Mouse (Mus musculus) thymus, postnatal 10 days (tissue): ENCODE data around the gene Pyy.
A peak's percentile ranks its signal among the peaks of the same experiment; 100 is the strongest.

Experiments used
- DNase-seq, 2 experiments: peaks; one replicate each; pipeline ENCODE4 v3.0.0; 2021; ENCODE audit warnings: low spot score in 2 of 2

The Pyy gene

DNA sequence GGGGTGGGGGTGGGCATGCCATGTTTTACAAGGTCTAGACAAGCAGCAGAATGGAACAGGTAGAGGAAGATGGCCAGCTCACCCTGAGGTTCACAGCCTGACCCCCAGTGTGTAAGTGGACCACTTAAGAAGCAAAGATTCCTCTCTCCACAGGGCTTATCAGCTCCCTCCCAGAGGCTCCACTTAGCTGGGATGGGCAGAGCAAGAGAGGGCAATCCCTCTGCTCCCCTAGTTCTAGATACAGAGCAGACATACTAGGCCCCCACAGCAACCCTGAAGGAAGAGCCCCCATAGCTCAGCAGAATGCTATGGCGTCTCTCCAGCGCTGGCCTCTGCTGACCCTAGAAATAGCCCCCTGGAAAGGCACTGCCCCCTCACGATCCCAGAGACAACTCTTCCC lies 12.0 kb downstream of the Pyy start:
- DNase-seq = no peak

DNA sequence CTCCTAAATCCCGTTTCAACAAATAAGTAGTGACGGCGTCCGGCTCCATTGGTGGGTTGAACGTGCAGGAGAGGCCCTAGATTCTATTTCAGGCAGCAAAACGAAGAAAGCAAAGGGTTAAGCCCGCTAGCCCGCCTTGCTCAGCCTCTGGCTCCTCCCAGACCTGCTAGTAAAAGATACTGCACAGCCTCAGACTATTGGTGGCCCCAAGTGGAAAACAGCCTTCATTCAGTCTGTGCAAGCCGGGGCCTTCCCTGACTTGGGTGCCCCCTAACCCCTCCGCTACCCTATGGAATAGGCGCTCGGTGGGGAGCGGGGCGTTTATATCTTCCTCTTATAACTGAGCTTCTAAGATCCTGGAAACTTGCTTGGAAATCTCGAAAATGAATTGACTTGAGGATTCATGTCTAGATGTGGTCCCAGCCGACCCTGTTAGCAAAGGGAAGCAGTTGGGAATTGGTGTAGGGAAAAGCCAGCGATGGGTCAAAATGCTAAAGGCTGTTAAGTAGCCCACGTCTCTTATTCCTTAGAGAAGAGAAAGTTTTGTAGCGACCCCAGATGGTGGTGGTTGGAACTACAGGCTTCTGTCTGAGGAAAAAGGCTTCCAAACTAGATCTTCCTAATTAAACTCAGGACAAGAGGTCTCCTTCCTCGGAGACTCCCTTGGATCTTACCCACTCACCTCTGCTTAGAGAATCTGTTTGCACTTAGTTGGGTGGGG lies 18.4 kb downstream of the Pyy start:
- no peak for DNase-seq

DNA sequence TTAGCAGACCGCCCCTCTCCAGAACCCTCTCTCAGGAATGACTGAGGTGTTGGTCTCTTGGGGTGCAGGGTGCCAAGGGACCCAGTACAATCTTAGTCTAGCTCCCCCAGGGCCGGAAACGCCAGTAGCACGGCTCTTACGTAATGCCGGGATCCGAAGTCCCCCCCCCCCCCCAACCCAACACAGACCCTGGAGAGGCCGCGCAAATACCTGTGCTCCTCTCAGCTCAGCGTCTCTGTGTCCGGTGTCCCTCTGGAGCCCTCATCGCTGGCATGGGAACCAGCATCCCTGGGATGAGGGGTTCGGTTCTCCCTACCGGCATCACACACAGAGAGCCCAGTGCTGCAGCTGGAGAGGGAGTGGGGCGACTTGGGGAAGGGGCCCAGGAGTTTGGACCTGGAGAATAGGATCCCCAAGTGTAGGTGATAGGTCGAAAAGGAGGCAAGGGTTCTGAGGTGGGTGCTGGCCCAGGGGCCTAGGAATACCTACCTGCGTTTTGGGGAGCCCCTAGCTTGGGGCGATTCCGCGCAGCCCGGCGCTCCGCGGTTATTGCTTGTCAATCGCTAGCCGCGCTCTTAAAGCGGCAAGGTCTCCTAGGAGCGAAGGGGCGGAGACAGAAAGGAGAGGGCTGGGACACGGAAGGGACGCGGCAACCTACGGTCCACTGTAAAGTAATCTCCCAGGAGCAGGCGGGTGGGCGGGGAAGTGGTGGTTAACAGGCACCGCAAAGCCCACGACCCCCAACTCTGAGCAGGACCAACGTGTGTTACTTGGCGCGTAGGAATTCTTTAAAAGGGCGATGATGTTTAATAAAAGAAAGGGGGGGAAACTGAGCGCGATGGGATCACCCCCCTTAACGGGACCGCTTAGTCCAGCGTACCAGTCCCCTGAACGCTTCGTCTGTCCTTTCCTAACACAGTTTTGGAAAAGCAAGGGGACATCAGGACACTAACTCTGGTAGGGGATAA lies 19.4 kb downstream of the Pyy start, which contains the start of gene Mpp2:
Gene Mpp2, minus strand, starts transcription at position 585 of the 968 bp plus-strand sequence.
- no peak for DNase-seq

GRCm38 (mm10) chr11:102087081-102087751 lies 20.4 kb downstream of the Pyy start:
- DNase-seq = peak; percentile 10 to 31

DNA sequence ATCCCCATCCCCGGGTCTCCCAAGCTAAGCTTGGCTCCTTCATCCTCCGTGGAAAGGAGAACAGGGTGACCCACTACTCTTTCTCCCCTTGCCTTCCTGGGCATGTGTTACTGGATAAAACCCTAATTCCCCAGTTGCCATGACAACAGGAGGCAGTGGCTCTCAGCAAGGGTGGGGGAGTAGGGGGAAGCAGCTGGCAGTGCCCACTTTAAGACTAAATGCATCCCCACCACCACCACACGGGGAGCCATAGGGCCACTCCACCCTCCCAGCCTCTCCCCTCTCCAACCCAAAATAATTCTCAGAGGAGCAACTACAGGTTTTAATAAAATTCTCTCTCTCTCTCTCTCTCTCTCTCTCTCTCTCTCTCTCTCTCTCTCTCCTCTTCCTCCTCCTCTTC lies 21.3 kb downstream of the Pyy start:
- DNase-seq = no peak

GRCm38 (mm10) chr11:102084159-102084558 lies 23.5 kb downstream of the Pyy start:
- no peak for DNase-seq

DNA sequence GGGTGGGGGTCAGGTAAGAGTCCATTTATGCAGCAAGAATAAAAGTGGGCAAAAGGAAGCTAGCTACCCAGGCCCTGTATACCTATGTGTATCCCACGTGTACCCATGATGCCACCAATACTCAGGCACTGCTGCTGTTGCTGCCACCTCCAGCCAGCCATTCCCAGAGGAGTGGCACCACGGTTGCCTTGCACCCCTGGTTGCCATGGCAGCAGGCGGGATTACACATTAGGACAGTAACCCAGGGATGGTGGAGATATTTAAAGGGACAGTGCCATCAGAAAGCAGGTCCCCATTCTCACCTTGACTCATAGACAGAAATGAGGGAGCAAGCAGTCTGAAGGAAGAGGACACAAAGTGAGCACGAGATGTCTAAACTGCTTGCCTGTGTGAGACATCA lies 24.4 kb downstream of the Pyy start:
- DNase-seq = no peak

DNA sequence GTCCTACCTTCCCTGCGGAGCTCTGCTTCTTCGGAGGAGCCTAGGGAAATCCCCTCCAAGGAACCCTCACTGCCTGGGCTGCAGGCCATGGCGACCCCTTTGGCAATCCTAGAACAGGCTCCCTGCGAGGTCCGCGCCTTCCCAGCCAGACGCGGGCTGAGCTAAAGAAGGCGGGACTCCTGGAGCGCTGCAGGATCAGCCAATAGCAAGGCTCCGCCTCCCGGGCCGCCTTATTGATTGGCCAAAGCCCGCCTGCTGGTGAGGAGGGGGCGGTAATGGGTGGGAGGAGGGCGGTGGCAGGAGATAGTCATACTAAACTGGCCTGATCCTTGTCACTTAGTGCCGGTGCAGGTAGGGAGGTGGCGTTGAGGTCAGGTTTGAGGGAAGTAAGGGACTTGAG lies 25.3 kb downstream of the Pyy start:
- DNase-seq = no peak

GRCm38 (mm10) chr11:102073722-102074121 lies 33.9 kb downstream of the Pyy start:
- DNase-seq = no peak

DNA sequence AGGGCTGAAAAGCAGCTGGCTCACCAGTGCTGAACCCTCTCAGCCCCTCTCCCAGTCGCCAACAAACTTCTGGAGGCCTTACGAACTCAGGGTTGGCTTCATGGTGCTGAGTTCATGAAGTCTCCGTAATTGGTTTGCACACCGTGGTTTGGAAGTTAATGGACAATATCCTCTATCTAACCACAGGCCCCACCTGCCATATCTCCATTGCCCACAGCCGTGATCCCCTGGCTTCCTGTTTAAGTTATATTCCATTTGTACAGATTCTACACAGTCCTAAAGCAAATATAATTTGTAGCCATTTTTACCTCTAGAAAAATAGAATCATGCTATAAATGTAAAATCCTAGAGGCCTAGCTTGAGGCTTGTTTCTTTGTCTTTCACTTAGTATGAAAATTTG lies 34.9 kb downstream of the Pyy start:
- no peak for DNase-seq

- no peak for DNase-seq
Measured at GRCm38 (mm10) chr11:102070426-102070825, 37.2 kb downstream of the Pyy start.

GRCm38 (mm10) chr11:102069633-102070032 lies 38.0 kb downstream of the Pyy start:
- no peak for DNase-seq

DNA sequence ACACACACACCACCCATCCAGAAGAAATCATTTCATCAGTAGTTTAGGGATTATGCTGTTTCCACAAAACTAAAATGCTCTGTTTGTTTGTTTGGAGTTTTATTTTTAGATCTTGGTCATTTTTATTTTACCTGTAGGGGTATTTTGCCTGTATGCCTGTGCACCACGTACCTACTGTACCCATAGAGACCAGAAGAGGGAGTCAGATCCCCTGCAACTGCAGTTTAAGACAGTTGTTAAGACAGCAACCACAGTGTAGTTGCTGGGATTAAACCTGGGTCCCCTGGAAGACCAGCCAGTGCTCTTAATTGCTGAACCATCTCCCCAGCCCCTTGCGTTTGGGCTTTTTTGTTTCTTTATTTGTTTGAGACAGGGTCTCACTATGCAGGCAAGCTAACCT lies 38.7 kb downstream of the Pyy start:
- no peak for DNase-seq

DNA sequence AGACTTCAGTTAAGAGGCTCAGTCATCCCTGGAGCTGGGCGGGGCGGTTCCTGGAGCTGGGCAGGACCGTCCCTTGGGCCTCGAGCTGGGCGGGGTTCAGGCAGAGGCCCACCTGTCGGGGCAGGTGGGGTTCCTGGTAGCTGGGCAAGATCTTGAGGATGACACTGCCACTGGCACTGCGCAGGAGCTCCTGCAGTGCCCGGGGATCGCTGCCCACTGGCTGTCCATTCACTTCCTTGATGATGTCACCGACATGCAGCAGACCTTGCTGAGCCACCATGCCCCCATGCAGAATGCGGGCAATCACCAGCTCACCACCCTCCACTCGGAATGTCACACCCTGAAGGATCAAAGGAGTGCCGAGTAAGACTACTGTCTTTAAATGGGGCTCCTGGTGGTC lies 44.6 kb downstream of the Pyy start:
- no peak for DNase-seq

DNA sequence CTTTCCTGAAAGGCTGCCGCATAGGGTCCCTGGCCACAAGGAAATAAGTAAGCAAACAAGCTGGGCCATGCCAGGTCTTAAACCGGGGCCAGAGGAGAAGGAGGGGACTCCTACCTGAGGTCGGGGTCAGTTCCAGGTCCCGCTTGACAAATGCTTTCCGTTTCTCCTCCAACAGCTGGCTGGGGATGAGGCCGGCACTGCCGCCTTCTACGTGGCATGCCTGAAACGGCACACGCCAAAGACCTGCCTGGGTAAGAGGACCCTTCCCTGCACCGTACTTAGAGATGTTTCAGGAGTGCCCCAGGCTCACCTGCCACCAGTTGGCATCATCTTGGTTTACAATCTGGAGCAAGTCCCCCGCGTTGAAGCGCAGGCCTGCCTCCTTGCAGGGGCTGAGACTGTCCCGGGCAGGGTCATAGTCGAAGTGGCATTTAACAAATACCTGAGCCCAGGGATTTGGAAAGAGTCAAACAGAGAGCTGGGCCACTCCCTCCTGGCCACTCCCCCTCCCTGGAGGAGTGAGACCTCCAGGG lies 45.6 kb downstream of the Pyy start:
- no peak for DNase-seq

DNA sequence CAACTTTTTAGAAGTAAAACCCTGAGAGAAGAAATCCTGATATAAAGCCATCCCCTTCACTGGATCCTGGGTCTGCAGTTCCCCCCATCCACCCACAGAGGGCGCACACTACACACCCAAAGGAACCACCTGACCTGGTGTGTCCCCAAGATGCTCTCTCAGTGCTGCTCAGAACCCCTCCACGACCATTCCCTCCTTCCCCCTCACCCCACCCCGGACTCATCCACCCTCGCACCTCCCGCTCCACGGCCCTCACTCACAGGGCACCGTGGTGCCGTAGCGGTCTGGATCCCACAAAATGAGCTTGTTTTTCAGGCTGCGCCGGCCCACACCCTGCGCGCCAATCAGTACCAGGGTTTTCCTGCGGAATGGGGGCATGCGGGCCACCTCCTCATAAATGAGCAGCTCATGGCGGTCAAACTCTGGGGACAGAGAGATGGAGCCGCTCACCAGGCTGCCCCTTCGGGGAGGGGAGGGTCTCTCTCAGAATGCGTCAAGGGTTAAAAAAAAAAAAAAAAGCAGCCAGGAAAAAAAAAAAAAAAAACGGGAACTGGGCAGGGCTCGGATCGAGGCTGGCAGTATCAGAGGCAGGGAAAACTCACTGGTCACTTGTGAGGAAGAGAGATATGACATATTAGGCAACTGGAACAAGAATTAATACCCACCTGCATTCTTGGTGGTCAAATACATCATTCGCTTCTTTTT lies 46.2 kb downstream of the Pyy start:
- DNase-seq = peak; percentile 32 to 57
